Mouse (Mus musculus): ENCODE results near the gene Jun.

Jun gene

DNA sequence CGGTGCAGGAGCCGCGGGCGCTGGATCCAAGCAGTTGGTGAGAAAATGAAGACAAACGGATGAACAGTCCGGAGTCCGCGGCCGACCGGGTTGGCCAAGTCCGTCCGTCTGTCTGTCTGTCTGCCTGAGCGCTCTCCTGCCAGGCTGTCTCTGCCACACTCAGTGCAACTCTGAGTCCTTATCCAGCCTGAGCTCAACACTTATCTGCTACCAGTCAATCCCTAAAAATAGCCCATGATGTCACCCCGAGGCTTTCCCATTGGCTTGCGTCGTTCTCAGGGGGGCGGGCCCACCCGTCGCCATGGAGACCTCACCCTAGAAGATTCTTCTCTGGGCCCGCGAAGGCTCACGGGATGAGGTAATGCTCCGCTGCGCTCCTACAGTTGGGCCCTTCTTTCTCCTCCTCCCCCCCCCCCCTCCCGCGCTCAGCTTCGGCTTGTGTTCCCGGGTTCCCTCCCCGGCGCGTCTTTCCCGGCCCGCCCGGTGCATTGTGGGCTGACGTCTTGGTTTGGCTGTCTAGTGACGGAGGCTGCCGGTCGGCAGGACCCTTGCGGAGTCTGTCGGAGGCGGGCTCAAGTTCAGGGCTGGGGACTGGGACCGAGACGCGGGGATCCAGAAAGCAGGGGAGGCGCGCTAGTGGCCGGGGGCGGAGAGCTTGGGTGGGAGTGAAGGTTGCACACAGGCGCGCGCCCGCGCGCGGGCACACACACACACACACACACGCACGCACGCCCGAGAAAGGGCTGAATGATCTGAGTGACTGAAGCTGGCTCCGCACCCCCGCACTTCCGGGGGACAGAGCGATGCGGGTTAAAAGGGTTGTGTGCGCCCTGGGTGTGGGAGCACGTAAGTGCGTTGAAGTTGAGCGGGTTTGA is at the start of gene Jun:
TSS of gene Jun (minus strand) at position 198 of the 875 bp plus-strand sequence.
- in situ Hi-C loops (cut with MboI, MseI): loop anchor here (10.0 kb wide), 3 partner anchors 103 to 503 kb away; partner anchors contain the start of gene Fggy

- in situ Hi-C loops (cut with MboI, MseI): no loop called here
Measured at GRCm38 (mm10) chr4:95101684-95102083, 49.7 kb upstream of the Jun start.

- in situ Hi-C loops (cut with MboI, MseI): no loop called here
Measured at GRCm38 (mm10) chr4:95100694-95101093, 48.7 kb upstream of the Jun start.

GRCm38 (mm10) chr4:95099373-95099772 is 47.4 kb upstream of the Jun start:
- in situ Hi-C loops (cut with MboI, MseI): no loop called here

- in situ Hi-C loops (cut with MboI, MseI): no loop called here
Measured at GRCm38 (mm10) chr4:95098722-95099097, 46.7 kb upstream of the Jun start.

- in situ Hi-C loops (cut with MboI, MseI): no loop called here
Measured at GRCm38 (mm10) chr4:95097942-95098721, 46.1 kb upstream of the Jun start.

DNA sequence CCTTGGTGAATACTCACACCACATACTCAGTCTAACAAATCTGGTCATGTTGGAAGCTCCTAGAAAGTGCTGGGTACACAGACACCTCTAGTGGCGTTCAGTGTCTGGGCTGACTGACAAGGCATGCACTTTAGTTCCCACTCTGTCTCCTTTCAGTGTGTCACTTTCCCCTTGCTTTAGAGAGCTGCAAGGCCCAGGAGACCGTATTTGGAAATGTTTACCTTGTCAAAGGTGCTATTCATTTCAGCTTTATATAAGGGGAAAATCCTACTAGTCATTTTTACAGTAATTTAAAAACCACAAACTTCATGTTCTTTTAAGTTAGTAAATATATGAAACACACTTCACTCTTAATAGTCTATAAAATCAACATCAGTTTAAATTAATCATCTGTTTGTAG is 44.7 kb upstream of the Jun start:
- in situ Hi-C loops (cut with MboI, MseI): no loop called here

- in situ Hi-C loops (cut with MboI, MseI): no loop called here
Measured at GRCm38 (mm10) chr4:95095911-95096310, 43.9 kb upstream of the Jun start.

DNA sequence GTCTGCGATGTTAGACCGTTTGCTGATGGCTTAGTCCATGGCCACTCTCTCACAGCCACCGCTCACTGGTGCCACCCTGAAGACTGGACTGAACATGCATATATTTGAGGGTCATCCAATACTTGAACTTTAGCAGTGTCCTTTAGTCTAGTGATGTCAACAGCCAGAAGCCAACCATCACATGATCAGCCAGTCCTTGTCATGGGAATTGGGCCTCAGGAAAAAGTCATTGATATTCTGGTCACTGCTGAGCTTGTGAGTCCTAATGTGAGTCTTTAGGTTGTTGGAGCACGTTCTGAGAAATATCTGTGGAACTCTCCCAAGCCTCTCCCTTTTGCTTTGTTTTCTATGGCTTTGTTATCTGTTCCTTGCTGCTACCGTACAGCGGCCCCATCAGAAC is 43.3 kb upstream of the Jun start:
- in situ Hi-C loops (cut with MboI, MseI): no loop called here

GRCm38 (mm10) chr4:95094700-95095113 is 42.7 kb upstream of the Jun start:
- in situ Hi-C loops (cut with MboI, MseI): no loop called here

- in situ Hi-C loops (cut with MboI, MseI): no loop called here
Measured at GRCm38 (mm10) chr4:95093615-95094014, 41.6 kb upstream of the Jun start.

GRCm38 (mm10) chr4:95092516-95092915 is 40.5 kb upstream of the Jun start:
- in situ Hi-C loops (cut with MboI, MseI): no loop called here

DNA sequence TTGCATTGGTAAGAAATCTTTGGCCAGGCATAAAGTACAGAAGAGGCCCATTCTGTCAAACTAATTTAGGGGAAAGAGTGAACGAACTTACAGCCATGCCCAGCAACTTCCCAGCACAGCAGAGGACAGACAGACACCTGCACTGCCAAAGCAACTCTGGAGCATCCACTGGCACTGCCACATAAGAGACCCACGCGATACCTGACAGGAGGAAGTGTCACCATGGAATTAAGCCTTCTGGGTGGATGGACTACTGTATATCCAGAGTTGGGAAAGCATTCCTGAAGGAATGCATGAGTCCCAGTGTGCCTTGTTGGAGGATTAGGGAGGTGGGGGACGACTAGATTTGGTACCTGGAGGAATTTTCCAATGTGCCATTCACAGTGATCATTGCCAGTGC is 39.5 kb upstream of the Jun start:
- in situ Hi-C loops (cut with MboI, MseI): no loop called here

DNA sequence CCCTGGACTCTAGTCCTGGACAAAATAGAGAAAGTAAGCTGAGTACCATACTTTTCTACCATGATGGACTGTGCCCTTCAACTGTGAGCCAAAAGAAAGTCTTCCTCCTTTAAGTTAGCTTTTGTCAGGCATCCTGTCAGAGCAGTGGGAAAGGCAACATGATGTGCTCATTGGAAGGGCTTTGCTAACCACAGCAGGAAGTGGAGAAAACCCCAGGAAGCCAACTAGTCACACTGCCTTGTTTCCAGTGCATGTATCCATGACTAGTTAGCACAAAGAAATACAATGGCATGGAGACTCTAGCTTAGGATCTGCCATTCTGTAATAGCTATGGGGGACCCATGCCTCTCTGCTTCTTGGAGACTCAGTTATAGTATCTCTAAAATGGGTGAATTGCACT is 37.9 kb upstream of the Jun start:
- in situ Hi-C loops (cut with MboI, MseI): no loop called here

GRCm38 (mm10) chr4:95089053-95089452 is 37.0 kb upstream of the Jun start:
- in situ Hi-C loops (cut with MboI, MseI): no loop called here

DNA sequence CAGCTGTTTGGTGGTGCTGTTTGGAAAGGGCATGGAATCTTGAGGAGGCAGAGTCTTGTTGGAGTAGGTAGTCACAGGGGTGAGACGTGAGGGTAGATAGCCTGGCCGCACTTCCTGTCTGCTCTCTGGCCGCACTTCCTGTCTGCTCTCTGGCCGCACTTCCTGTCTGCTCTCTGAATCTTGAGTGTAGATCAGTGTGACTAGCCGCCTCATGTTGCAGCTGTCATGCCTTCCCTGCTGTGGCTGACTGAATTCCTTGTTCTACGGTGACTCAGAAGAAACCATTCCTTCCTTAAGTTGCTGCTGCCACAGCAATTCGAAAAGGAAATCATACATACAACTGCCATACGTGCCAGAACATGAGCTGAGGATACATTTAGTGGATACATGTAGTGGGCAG is 31.9 kb upstream of the Jun start:
- in situ Hi-C loops (cut with MboI, MseI): no loop called here

- in situ Hi-C loops (cut with MboI, MseI): no loop called here
Measured at GRCm38 (mm10) chr4:95083191-95083729, 31.2 kb upstream of the Jun start.

GRCm38 (mm10) chr4:95082481-95083088 is 30.6 kb upstream of the Jun start:
- in situ Hi-C loops (cut with MboI, MseI): no loop called here

- in situ Hi-C loops (cut with MboI, MseI): no loop called here
Measured at GRCm38 (mm10) chr4:95081632-95082031, 29.6 kb upstream of the Jun start.

GRCm38 (mm10) chr4:95078625-95079024 is 26.6 kb upstream of the Jun start:
- in situ Hi-C loops (cut with MboI, MseI): loop anchor here (10.0 kb wide), 1 partner anchor 1606 kb away; no protein-coding TSS in a partner anchor

GRCm38 (mm10) chr4:95076279-95076678 is 24.3 kb upstream of the Jun start:
- in situ Hi-C loops (cut with MboI, MseI): loop anchor here (10.0 kb wide), 1 partner anchor 1609 kb away; no protein-coding TSS in a partner anchor

- in situ Hi-C loops (cut with MboI, MseI): loop anchor here (10.0 kb wide), 1 partner anchor 1609 kb away; no protein-coding TSS in a partner anchor
Measured at GRCm38 (mm10) chr4:95075591-95076002, 23.6 kb upstream of the Jun start.

All from T-helper 2 cell (primary cell).